ENCODE assay signal across 11 mouse cellular contexts in genomic region chr9:66887960-66888610, GRCm38 (mm10). TPM values are rescaled to one million over a fixed set of nuclear protein-coding genes. Genes with fewer than 3 reads are reported as not detected.
DNase-seq lines count a peak whose midpoint lies in the region; ATAC-seq and TF ChIP-seq lines count a peak whose summit lies in the region.
"Had no signal": no experiment of that assay in that cellular context is flagged by ENCODE, and none has a peak within 500 bp of the region (broad histone marks: within the 10 kb centered on the region; RNA-seq: fewer than 3 reads in every experiment).

No protein-coding gene starts in this region.

- ATAC-seq in stomach, embryonic 14.5 days (ENCODE audit: insufficient number of reproducible peaks, insufficient read depth, low FRiP score, low read depth) = no peak
- no peak for ATAC-seq in stomach, postnatal 0 days (ENCODE audit: low FRiP score, low TSS enrichment)
- ATAC-seq in forebrain, embryonic 13.5 days = no peak
- ATAC-seq in liver, postnatal 0 days = no peak
- ATAC-seq in stomach, embryonic 16.5 days (ENCODE audit: insufficient read depth, low FRiP score) = no peak

- no peak for DNase-seq in stomach, postnatal 0 days (ENCODE audit: low spot score)
- DNase-seq in liver, postnatal 0 days = no peak
- DNase-seq in frontal cortex, postnatal 25 days (ENCODE audit: low spot score in 2 of 2) = no peak
- no peak for DNase-seq in frontal cortex, postnatal 14 days (ENCODE audit: low spot score in 2 of 2)
- DNase-seq: cerebellum, adult 9-11 months; gastrocnemius, postnatal 14 days; kidney, postnatal 4 days; thymus, postnatal 14 days had no signal

- no peaks in the 10 kb centered on the region for H3K27me3 ChIP-seq in stomach, embryonic 14.5 days (ENCODE audit: control insufficient read depth, insufficient read depth, low read length)
- no peaks in the 10 kb centered on the region for H3K27me3 ChIP-seq in stomach, postnatal 0 days (ENCODE audit: control insufficient read depth, insufficient read depth, low read length)
- no peaks in the 10 kb centered on the region for H3K27me3 ChIP-seq in forebrain, embryonic 13.5 days
- H3K27me3 ChIP-seq in liver, postnatal 0 days (ENCODE audit: insufficient read depth, low read length) = no peaks in the 10 kb centered on the region
- no peaks in the 10 kb centered on the region for H3K27me3 ChIP-seq in stomach, embryonic 16.5 days (ENCODE audit: control insufficient read depth, insufficient read depth, low read length)

- TF ChIP-seq EP300 in stomach, postnatal 0 days (optimal IDR thresholded peaks at IDR 0.05) = no peak
- TF ChIP-seq EP300 in liver, postnatal 0 days (IDR thresholded peaks at IDR 0.05; ENCODE audit: low read depth) = no peak

- no peak overlapping the region for H3K4me3 ChIP-seq in stomach, embryonic 14.5 days (ENCODE audit: low read depth, low read length)
- H3K4me3 ChIP-seq in stomach, postnatal 0 days (ENCODE audit: low read depth, low read length) = no peak overlapping the region
- H3K4me3 ChIP-seq in forebrain, embryonic 13.5 days = no peak overlapping the region
- H3K4me3 ChIP-seq in liver, postnatal 0 days (ENCODE audit: low read depth, low read length) = no peak overlapping the region
- no peak overlapping the region for H3K4me3 ChIP-seq in stomach, embryonic 16.5 days (replicated peaks; ENCODE audit: low read length)

- peak overlapping the region; percentile 15; the same call in 1 of the 2 replicates for H3K27ac ChIP-seq in stomach, embryonic 14.5 days (ENCODE audit: low read length)
- no peak overlapping the region for H3K27ac ChIP-seq in stomach, postnatal 0 days (replicated peaks)
- 0 out of 2 replicates have a peak overlapping the region, but pooled peaks have one; percentile 16 for H3K27ac ChIP-seq in forebrain, embryonic 13.5 days
- 0 out of 2 replicates have a peak overlapping the region, but pooled peaks have one; percentile 8 for H3K27ac ChIP-seq in liver, postnatal 0 days (ENCODE audit: low read depth)
- 0 out of 2 replicates have a peak overlapping the region, but pooled peaks have one; percentile 28 for H3K27ac ChIP-seq in stomach, embryonic 16.5 days (ENCODE audit: low read length)

- no peak overlapping the region for H3K9ac ChIP-seq in stomach, embryonic 14.5 days (replicated peaks; ENCODE audit: low read depth, low read length)
- no peak overlapping the region for H3K9ac ChIP-seq in stomach, postnatal 0 days (ENCODE audit: low read length)
- H3K9ac ChIP-seq in forebrain, embryonic 13.5 days = no peak overlapping the region
- H3K9ac ChIP-seq in liver, postnatal 0 days (replicated peaks) = no peak overlapping the region
- no peak overlapping the region for H3K9ac ChIP-seq in stomach, embryonic 16.5 days (ENCODE audit: low read length)

- H3K9me3 ChIP-seq in stomach, embryonic 14.5 days (ENCODE audit: control insufficient read depth, low read depth, low read length) = no peaks in the 10 kb centered on the region
- no peaks in the 10 kb centered on the region for H3K9me3 ChIP-seq in stomach, postnatal 0 days (ENCODE audit: control insufficient read depth, low read length)
- no peaks in the 10 kb centered on the region for H3K9me3 ChIP-seq in forebrain, embryonic 13.5 days (replicated peaks)
- H3K9me3 ChIP-seq in liver, postnatal 0 days (ENCODE audit: low read length) = no peaks in the 10 kb centered on the region
- no peaks in the 10 kb centered on the region for H3K9me3 ChIP-seq in stomach, embryonic 16.5 days (replicated peaks; ENCODE audit: control insufficient read depth, low read length)

- TF ChIP-seq CTCF in stomach, postnatal 0 days (IDR thresholded peaks at IDR 0.05; ENCODE audit: low read depth) = no peak
- no peak for TF ChIP-seq CTCF in liver, postnatal 0 days (IDR thresholded peaks at IDR 0.05; ENCODE audit: low read depth)

- H3K4me1 ChIP-seq in stomach, embryonic 14.5 days (ENCODE audit: control insufficient read depth, insufficient read depth, low read length) = peaks cover 23% of the 10 kb centered on the region
- peaks cover 7% of the 10 kb centered on the region; the same call in 1 of the 2 replicates for H3K4me1 ChIP-seq in stomach, postnatal 0 days (replicated peaks; ENCODE audit: control insufficient read depth, insufficient read depth)
- H3K4me1 ChIP-seq in forebrain, embryonic 13.5 days = peaks cover 37% of the 10 kb centered on the region
- H3K4me1 ChIP-seq in liver, postnatal 0 days (ENCODE audit: insufficient read depth) = peaks cover 35% of the 10 kb centered on the region
- H3K4me1 ChIP-seq in stomach, embryonic 16.5 days (ENCODE audit: control insufficient read depth, insufficient read depth, low read length) = peaks cover 21% of the 10 kb centered on the region; the same call in 1 of the 2 replicates

- no peak overlapping the region for H3K4me2 ChIP-seq in stomach, embryonic 14.5 days (replicated peaks; ENCODE audit: low read depth, low read length)
- H3K4me2 ChIP-seq in stomach, postnatal 0 days (replicated peaks; ENCODE audit: low read depth) = no peak overlapping the region
- 0 out of 2 replicates have a peak overlapping the region, but pooled peaks have one; percentile 16 for H3K4me2 ChIP-seq in forebrain, embryonic 13.5 days
- 0 out of 2 replicates have a peak overlapping the region, but pooled peaks have one; percentile 16 for H3K4me2 ChIP-seq in liver, postnatal 0 days (ENCODE audit: low read depth, low read length)
- H3K4me2 ChIP-seq in stomach, embryonic 16.5 days (ENCODE audit: low read depth, low read length) = no peak overlapping the region

- H3K36me3 ChIP-seq in stomach, embryonic 14.5 days (ENCODE audit: control insufficient read depth, insufficient read depth, low read length) = no peaks in the 10 kb centered on the region
- H3K36me3 ChIP-seq in stomach, postnatal 0 days (ENCODE audit: control insufficient read depth, insufficient read depth, low read length) = no peaks in the 10 kb centered on the region
- no peaks in the 10 kb centered on the region for H3K36me3 ChIP-seq in forebrain, embryonic 13.5 days (ENCODE audit: poor library complexity, severe bottlenecking)
- no peaks in the 10 kb centered on the region for H3K36me3 ChIP-seq in liver, postnatal 0 days (replicated peaks; ENCODE audit: insufficient read depth, low read length)
- H3K36me3 ChIP-seq in stomach, embryonic 16.5 days (ENCODE audit: control insufficient read depth, insufficient read depth, low read length) = no peaks in the 10 kb centered on the region

- WGBS in stomach, embryonic 14.5 days = 35% methylated on average over 6 of the region's 6 CpGs
- whole genome bisulfite sequencing in stomach, postnatal 0 days = 32% methylated on average over 6 of the region's 6 CpGs
- WGBS in forebrain, embryonic 13.5 days = 23% methylated on average over 6 of the region's 6 CpGs
- 48% methylated on average over 6 of the region's 6 CpGs for WGBS in liver, postnatal 0 days (ENCODE audit: insufficient replicate concordance)
- 40% methylated on average over 6 of the region's 6 CpGs for WGBS in stomach, embryonic 16.5 days

RNA-seq across cellular contexts. Expression of gene Rab8b, which starts 31.4 kb away (rescaled TPM):
- polyA plus RNA-seq in stomach, embryonic 14.5 days (2014; fragmentation: Nextera tagmentation; extraction: Ambion mirVana) = 25.3 and 28.4 TPM in 2 replicates
- 9.2 and 9.4 TPM in 2 replicates for polyA plus RNA-seq in stomach, postnatal 0 days (2015; fragmentation: Nextera tagmentation; extraction: Ambion mirVana)
- 41.0 and 43.8 TPM in 2 replicates for polyA plus RNA-seq in forebrain, embryonic 13.5 days (2015; fragmentation: Nextera tagmentation; extraction: Ambion mirVana)
- polyA plus RNA-seq in liver, postnatal 0 days (2015; fragmentation: Nextera tagmentation; extraction: Ambion mirVana) = 9.1 and 10.7 TPM in 2 replicates
- polyA plus RNA-seq in stomach, embryonic 16.5 days (2015; fragmentation: Nextera tagmentation; extraction: Ambion mirVana) = 27.4 and 28.6 TPM in 2 replicates

RNA-seq across cellular contexts. Expression of gene Aph1c, which starts 53.6 kb away (rescaled TPM):
- polyA plus RNA-seq in stomach, embryonic 14.5 days (2014; fragmentation: Nextera tagmentation; extraction: Ambion mirVana) = 4.0 and 4.3 TPM in 2 replicates
- 3.0 and 3.2 TPM in 2 replicates for polyA plus RNA-seq in stomach, postnatal 0 days (2015; fragmentation: Nextera tagmentation; extraction: Ambion mirVana)
- 1.4 and 2.9 TPM in 2 replicates for polyA plus RNA-seq in forebrain, embryonic 13.5 days (2015; fragmentation: Nextera tagmentation; extraction: Ambion mirVana)
- polyA plus RNA-seq in liver, postnatal 0 days (2015; fragmentation: Nextera tagmentation; extraction: Ambion mirVana) = 3.3 and 4.1 TPM in 2 replicates
- polyA plus RNA-seq in stomach, embryonic 16.5 days (2015; fragmentation: Nextera tagmentation; extraction: Ambion mirVana) = 4.0 and 5.2 TPM in 2 replicates

RNA-seq across cellular contexts. Expression of gene Rps27l, which starts 57.8 kb away (rescaled TPM):
- polyA plus RNA-seq in stomach, embryonic 14.5 days (2014; fragmentation: Nextera tagmentation; extraction: Ambion mirVana) = 688 and 708 TPM in 2 replicates
- polyA plus RNA-seq in stomach, postnatal 0 days (2015; fragmentation: Nextera tagmentation; extraction: Ambion mirVana) = 768 and 843 TPM in 2 replicates
- polyA plus RNA-seq in forebrain, embryonic 13.5 days (2015; fragmentation: Nextera tagmentation; extraction: Ambion mirVana) = 470 and 585 TPM in 2 replicates
- polyA plus RNA-seq in liver, postnatal 0 days (2015; fragmentation: Nextera tagmentation; extraction: Ambion mirVana) = 587 and 618 TPM in 2 replicates
- polyA plus RNA-seq in stomach, embryonic 16.5 days (2015; fragmentation: Nextera tagmentation; extraction: Ambion mirVana) = 713 and 839 TPM in 2 replicates

Comparison
In these comparisons a context has a peak if more than half of its experiments do, and no peak if none do; other contexts are left out.
1. H3K4me2 ChIP-seq: peak in forebrain, embryonic 13.5 days (single experiment) and liver, postnatal 0 days (single experiment); none in stomach, embryonic 14.5 days (single experiment), stomach, postnatal 0 days (single experiment) and stomach, embryonic 16.5 days (single experiment).